Mouse (Mus musculus) embryonic facial prominence, embryonic 13.5 days (tissue): ENCODE measurements around the gene Wdr20. TPM values are rescaled to one million over a fixed set of nuclear protein-coding genes. Genes with fewer than 3 reads are reported as not detected.
"Not testable (repeated sequence)": the region's sequence is repeated elsewhere in the genome, so short reads cannot be mapped to it uniquely, and the experiment has no call there.

Experiments used
- ATAC-seq: fragments of 200-750 bp; cut with Nextera tagmentation; 2 replicates; pipeline ENCODE4 v1.8.0; 2017; ENCODE audit warnings: low read depth; ENCODE audit not compliant: insufficient number of reproducible peaks, insufficient read depth, low FRiP score, low TSS enrichment
- H3K27ac ChIP-seq: fragments of 300-500 bp; sonication (generic); 2 replicates; pipeline ENCODE4 v1.5.1; 2015; ENCODE audit warnings: moderate library complexity, mild to moderate bottlenecking, inconsistent platforms
- H3K27me3 ChIP-seq: fragments of 300-500 bp; sonication (generic); 2 replicates; pipeline ENCODE4 v1.6.1; 2015; ENCODE audit warnings: mild to moderate bottlenecking, inconsistent platforms
- H3K36me3 ChIP-seq: fragments of 300-500 bp; sonication (generic); 2 replicates; pipeline ENCODE4 v1.6.1; 2015; ENCODE audit warnings: mild to moderate bottlenecking, inconsistent platforms
- H3K4me1 ChIP-seq: fragments of 300-500 bp; sonication (generic); 2 replicates; pipeline ENCODE4 v1.6.1; 2015; ENCODE audit warnings: inconsistent platforms
- H3K4me2 ChIP-seq: fragments of 300-500 bp; sonication (generic); 2 replicates; pipeline ENCODE4 v1.6.1; 2015; ENCODE audit warnings: moderate library complexity, mild to moderate bottlenecking, inconsistent platforms
- H3K4me3 ChIP-seq: fragments of 300-500 bp; sonication (generic); 2 replicates; pipeline ENCODE4 v1.5.1; 2015; ENCODE audit warnings: mild to moderate bottlenecking, inconsistent platforms
- H3K9ac ChIP-seq: fragments of 300-500 bp; sonication (generic); 2 replicates; pipeline ENCODE4 v1.6.1; 2015; ENCODE audit warnings: mild to moderate bottlenecking, inconsistent platforms
- H3K9me3 ChIP-seq: fragments of 300-500 bp; sonication (generic); 2 replicates; pipeline ENCODE4 v1.6.1; 2016; ENCODE audit warnings: inconsistent platforms
- WGBS: fragments of 180-500 bp; shearing (Covaris S2); methylation state at CpG from one replicate; pipeline ENCODE4 v1.1.7; 2015; ENCODE audit warnings: mixed read lengths; 5-methylcytosine and 5-hydroxymethylcytosine counted together
- polyA plus RNA-seq: library from polyadenylated mRNA; unstranded; fragments of >200 nt; fragmentation: Nextera tagmentation; extraction: Ambion mirVana; gene quantifications from 2 replicates; pipeline ENCODE4 v1.2.1, GENCODE M21; 2015

Wdr20 gene
- polyA plus RNA-seq = 27.6 and 31.5 TPM in 2 replicates

DNA sequence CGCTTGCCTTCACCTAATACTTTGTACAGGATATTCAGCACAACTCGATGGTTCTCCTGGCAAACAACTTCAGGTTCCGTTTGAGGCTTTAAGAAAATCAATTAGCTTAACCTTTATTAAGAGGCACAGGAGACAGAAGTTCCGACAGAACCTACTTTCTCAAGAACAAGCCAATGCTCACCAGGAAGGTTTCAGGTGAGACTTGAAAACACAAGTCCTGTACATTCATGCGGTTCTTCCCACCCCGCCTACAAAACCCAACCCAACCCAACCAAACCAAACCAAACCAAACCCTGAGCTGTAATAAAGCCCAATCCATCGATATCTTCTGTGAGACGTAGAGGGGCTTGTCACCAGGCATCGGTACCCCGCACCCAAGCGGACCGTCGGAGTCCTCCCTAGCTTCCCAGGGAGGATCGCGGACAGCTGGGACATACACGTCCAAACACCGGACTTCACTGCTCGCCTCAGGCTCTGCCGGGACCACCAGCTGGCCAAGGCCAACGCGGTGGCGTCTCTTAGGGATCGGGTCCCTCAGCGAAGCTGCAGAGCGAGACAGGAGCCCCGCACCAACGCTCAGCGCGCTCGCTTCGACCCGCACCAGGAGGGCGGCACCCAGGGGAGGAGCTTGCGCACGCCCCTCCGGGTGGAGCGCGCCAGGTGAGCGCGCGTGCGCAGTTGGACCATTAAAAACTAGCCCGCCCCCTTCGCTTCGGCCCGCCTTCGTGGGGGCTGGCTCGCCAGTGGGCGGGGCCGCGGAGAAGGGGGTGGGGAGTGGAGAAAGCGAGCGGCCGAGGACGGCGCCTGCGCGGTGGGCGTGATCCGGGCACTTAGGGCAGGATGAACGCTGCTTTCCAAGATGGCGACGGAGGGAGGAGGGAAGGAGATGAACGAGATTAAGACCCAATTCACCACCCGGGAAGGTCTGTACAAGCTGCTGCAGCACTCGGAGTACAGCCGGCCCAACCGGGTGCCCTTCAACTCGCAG, at the start of gene Wdr20:
Wdr20 (plus strand) TSS at position 775 of the 988 bp plus-strand sequence.
- peak within 1 kb of the TSS; percentile 96 for H3K9ac ChIP-seq
- peaks cover 8% of the 10 kb centered on the region; the same call in 1 of the 2 replicates for H3K27me3 ChIP-seq
- H3K27ac ChIP-seq = peak within 1 kb of the TSS; percentile 90
- H3K4me3 ChIP-seq = peak within 1 kb of the TSS; percentile 94
- no peaks in the 10 kb centered on the region for H3K9me3 ChIP-seq
- under 1% methylated on average over 69 of the region's 69 CpGs for WGBS
- H3K4me1 ChIP-seq = peaks cover 19% of the 10 kb centered on the region
- no peaks in the 10 kb centered on the region for H3K36me3 ChIP-seq
- H3K4me2 ChIP-seq = peak within 1 kb of the TSS; percentile 89
- peak; percentile 91 for ATAC-seq

DNA sequence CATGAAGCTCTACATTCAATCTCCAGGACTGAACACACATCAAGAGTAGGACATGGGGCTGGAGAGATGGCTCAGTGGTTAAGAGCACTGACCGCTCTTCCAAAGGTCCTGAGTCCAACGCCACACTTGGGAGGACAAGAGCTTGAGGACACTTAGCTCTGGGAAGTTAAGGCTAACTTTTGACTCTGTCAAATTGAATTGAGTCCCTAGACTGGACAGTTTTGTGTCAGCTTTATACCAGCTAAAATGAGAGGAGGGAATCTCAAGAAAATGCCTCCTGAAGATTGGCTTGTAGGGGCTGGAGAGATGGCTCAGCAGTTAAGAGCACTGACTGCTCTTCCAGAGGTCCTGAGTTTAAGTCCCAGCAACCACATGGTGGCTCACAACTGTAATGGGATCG, 48.8 kb upstream of the Wdr20 start:
- H3K36me3 ChIP-seq = peaks cover 46% of the 10 kb centered on the region
- H3K9ac ChIP-seq, H3K4me3 ChIP-seq, H3K9me3 ChIP-seq, ATAC-seq, H3K27ac ChIP-seq, H3K27me3 ChIP-seq, H3K4me2 ChIP-seq, H3K4me1 ChIP-seq: not testable (repeated sequence)
- 98% methylated on average over 3 of the region's 3 CpGs for WGBS

DNA sequence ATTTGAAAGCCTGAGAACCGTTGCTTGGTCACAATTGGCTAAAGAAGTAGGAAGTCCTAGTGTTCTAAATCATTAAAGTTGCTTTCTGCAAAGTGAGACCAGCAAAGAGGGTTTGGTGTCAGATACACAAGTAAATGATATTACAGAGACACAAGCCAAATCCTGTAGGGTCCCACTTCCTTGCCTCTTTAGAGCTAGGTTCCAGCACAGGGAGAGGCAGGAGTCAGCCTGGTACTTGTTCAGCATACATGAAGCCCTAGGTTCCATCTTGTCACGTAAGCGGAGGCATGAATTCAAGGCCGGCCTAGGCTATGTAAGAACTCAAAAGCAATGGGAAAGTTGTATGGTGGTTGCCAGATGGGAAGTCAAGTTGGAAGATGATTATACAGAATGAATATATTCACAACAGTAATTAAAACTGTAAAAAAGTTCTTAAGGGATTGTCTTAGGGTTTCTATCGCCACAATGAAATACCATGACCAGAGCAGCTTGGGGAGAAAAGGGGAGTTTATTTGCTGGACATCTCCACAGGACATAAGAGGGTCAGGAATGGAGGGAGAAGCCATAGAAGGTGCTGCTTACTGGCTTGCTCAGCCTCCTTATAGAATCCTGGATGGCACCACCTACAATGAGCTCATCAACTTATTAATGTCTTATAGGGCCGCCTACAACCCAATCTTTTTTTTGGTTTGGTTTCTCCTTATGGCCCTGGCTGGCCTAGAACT, 47.7 kb upstream of the Wdr20 start:
- no peak for ATAC-seq
- peaks cover 53% of the 10 kb centered on the region for H3K36me3 ChIP-seq
- no peaks in the 10 kb centered on the region for H3K27me3 ChIP-seq
- no peaks in the 10 kb centered on the region for H3K9me3 ChIP-seq
- H3K4me1 ChIP-seq = peaks cover 15% of the 10 kb centered on the region
- no peak overlapping the region for H3K4me2 ChIP-seq
- WGBS = 89% methylated on average over 6 of the region's 6 CpGs
- no peak overlapping the region for H3K27ac ChIP-seq
- H3K4me3 ChIP-seq = no peak overlapping the region
- no peak overlapping the region for H3K9ac ChIP-seq

DNA sequence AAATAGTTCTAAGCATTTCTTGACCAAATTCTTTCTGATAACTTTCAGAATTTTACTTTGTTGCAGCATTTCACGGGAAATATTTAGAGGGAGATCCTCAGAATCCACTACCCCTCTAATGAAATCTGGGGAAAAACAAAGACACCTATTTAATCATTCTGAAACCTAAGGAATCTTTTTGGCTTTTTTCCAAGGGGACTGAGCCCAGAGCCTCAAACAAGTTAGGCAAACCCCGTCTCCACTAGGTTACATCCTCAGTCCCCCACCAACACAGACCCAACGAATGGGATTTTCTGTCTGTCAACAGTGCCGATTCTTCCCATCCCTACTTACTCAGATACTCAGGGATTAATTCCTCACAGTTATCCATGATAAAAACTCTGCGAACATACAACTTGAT, 44.4 kb upstream of the Wdr20 start:
- H3K4me2 ChIP-seq, H3K27ac ChIP-seq, H3K9me3 ChIP-seq, H3K4me3 ChIP-seq, H3K27me3 ChIP-seq, ATAC-seq, H3K9ac ChIP-seq: not testable (repeated sequence)
- Histone ChIP-seq H3K4me1 (peaks cover 13% of the 10 kb centered on the region), H3K36me3 (peaks cover 47% of the 10 kb centered on the region)
- WGBS = 73% methylated on average over 5 of the region's 5 CpGs

DNA sequence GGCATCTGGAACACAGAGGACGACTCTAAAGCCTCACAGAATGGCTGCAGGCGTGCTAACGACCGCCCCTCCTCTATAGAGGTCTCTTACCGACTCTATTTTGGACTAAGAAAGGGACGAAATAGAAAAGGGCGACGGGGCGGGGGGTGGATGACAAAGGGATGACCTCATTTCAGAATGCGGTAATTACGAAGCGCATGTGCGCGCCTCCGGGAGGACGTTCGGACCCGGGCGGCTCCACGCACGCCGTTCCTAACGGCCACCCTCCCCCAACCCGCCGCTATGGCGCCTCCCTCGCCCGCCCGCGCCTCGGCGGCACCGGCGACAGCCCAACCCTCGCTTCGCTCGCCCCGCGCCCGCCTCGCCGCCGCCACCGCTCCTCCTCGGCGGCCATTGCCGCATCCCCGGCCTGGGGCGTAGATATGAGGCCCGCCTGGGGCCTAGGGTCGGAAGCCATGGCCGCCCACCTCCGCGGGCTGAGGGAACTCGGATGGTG, 42.0 kb upstream of the Wdr20 start:
- H3K9ac ChIP-seq = peak overlapping the region; percentile 99
- under 1% methylated on average over 55 of the region's 55 CpGs for whole genome bisulfite sequencing
- peak overlapping the region; percentile 94 for H3K27ac ChIP-seq
- H3K27me3 ChIP-seq = no peaks in the 10 kb centered on the region
- H3K36me3 ChIP-seq = peaks cover 25% of the 10 kb centered on the region
- peaks cover 14% of the 10 kb centered on the region for H3K4me1 ChIP-seq
- H3K4me2 ChIP-seq = peak overlapping the region; percentile 63
- H3K4me3 ChIP-seq = peak overlapping the region; percentile 100
- no peaks in the 10 kb centered on the region for H3K9me3 ChIP-seq
- peak; percentile 28 for ATAC-seq

DNA sequence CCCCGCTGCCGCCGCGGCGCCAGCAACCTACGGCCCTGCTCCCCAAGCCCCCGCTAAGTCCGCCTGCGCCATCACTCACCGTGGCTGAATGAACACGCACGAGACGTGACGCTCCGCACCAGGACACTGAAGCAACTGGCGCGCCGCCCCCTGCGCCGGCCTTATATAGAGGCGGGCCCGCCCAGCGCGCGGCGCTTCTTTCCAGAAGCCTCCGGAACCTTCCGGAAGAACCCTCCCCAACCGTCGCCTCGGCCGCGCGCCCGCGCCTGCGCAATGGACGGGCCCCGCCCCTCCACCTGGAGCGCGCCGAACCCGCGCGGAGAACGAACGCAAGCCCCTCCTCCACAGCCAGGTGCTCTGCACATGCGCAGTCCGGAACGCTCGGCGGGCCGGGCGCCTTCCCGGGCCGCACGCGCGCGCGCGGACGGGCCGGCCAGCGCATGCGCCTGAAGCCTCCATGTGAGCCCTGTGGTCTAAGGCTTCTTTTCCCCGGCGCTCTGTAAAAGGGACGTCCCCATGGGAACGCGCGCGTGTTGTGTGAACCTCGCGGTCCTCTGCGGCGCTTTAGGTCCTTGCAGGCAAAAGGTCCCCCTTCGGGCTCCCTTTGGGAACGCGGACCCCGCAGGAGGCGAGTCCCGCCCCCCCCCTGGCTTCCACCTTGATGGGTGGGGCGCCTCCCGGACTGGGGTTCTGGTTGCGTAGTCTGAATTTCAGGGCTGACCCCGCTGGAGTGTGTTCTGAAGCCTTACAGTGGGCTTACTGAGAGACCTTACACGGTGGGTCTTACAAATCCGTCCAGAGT, 41.4 kb upstream of the Wdr20 start:
- Histone ChIP-seq H3K4me1 (peaks cover 18% of the 10 kb centered on the region), H3K4me2 (peak overlapping the region; percentile 63), H3K27ac (peak overlapping the region; percentile 94), H3K9me3 (no peaks in the 10 kb centered on the region), H3K4me3 (peak overlapping the region; percentile 100), H3K9ac (peak overlapping the region; percentile 99), H3K36me3 (peaks cover 23% of the 10 kb centered on the region), H3K27me3 (no peaks in the 10 kb centered on the region)
- ATAC-seq = peak; percentile 96
- WGBS = under 1% methylated on average over 89 of the region's 89 CpGs

DNA sequence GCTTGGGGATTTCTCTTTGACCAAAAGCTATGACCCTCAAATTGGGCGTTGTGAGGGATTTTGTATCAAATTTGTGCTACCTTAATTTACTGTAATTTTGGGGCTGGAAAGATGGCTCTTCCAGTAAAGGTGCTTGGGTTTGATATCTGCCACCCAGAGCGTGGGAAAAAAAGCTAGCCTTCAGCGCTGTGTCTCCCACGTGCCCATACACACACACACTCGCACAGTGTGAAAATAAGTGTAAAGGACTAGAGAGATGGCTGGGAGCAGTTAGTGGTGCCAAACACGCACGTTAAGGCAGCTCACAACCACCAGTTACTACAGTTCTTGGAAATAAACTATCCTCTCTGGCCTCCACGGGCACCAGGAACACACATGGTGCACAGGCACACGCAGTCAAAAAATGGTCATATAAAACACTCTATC, 40.8 kb upstream of the Wdr20 start:
- Histone ChIP-seq H3K9me3 (no peaks in the 10 kb centered on the region), H3K4me2 (peak overlapping the region; percentile 63), H3K27me3 (no peaks in the 10 kb centered on the region), H3K4me1 (peaks cover 18% of the 10 kb centered on the region), H3K36me3 (peaks cover 18% of the 10 kb centered on the region), H3K27ac (peak overlapping the region; percentile 77; the same call in 1 of the 2 replicates), H3K4me3 (peak overlapping the region; percentile 100), H3K9ac (peak overlapping the region; percentile 79)
- 48% methylated on average over 9 of the region's 9 CpGs for WGBS
- no peak for ATAC-seq

DNA sequence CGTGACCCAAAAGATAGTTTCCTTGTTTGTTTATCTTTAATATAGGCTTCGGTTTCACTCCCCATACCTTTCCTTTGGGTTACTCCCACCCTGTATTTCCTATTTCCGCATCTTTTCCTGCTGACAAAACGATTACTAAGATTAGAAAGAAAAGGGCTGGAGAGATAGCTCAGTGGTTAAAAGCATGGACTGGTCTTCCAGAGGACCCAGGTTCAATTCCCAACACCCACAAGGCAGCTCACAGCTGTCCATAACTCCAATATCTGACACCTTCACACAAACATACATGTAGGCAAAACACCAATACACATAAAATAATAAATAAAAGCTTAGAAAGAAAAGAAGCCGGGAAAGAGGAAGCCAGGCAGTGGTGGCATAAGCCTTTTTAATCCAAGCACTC, 40.3 kb upstream of the Wdr20 start:
- H3K36me3 ChIP-seq = peaks cover 18% of the 10 kb centered on the region
- H3K9me3 ChIP-seq = no peaks in the 10 kb centered on the region
- 68% methylated on average over 5 of the region's 5 CpGs for WGBS
- no peak overlapping the region for H3K4me3 ChIP-seq
- peaks cover 18% of the 10 kb centered on the region for H3K4me1 ChIP-seq
- H3K27ac ChIP-seq = no peak overlapping the region
- no peaks in the 10 kb centered on the region for H3K27me3 ChIP-seq
- H3K9ac ChIP-seq = no peak overlapping the region
- no peak for ATAC-seq
- no peak overlapping the region for H3K4me2 ChIP-seq

DNA sequence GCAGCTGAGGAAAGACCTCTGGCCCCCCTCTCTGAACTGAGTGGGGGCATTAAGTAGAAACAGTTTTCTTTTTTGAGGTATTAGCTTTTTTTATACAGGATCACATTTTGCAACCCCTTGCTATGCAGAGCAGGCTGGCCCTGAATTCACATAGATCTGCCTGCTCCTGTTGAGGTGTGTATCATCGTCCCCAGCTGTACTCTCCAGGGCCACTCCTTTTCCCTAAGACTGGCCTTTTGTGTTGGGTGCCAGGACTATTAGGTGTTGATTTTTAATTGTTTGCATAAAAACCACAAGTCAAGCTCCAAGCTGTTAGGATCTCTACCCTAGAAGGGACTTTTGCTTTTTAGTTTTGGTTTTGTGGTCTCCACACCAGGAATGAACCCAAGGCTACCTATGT, 39.7 kb upstream of the Wdr20 start:
- H3K9ac ChIP-seq = 0 out of 2 replicates have a peak overlapping the region, but pooled peaks have one; percentile 11
- ATAC-seq = no peak
- no peaks in the 10 kb centered on the region for H3K9me3 ChIP-seq
- WGBS = 89% methylated on average over 1 of the region's 1 CpGs
- H3K36me3 ChIP-seq = peaks cover 14% of the 10 kb centered on the region
- H3K27me3 ChIP-seq = no peaks in the 10 kb centered on the region
- H3K27ac ChIP-seq = no peak overlapping the region
- H3K4me1 ChIP-seq = peaks cover 23% of the 10 kb centered on the region
- no peak overlapping the region for H3K4me2 ChIP-seq
- no peak overlapping the region for H3K4me3 ChIP-seq

DNA sequence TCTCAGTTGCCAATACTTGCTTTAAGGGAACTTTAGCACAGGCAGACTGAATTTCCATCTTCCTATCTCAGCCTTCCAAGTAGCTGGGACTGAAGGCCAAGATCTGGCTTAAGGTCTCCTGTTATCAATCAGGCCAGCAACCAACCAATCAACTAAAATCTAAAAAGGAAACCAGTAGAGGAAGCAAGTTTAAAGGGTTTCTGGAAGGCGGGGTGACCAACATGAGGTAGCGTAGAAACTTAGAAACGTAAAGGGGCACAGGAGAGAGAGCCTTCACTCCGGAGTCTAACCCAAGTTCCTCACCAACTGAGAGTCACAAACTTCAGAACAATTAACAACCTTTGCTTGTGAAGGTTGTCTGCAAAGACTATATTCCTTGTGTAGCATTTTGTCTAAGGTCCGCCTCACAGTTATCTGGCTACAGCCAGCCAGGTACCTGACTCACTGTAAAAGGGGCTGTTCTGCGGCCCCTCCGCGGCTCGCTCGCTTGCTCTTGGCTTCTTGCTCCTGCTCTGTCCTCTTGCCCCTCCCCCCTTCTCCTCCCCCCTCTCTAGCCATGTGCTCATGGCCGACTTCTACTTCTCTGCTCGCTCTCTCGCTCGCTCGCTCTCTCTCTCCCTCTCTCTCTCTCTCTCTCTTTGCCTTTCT, 39.1 kb upstream of the Wdr20 start:
- Histone ChIP-seq H3K9ac (0 out of 2 replicates have a peak overlapping the region, but pooled peaks have one; percentile 32), H3K27ac (no peak overlapping the region)

More for the DNA sequence above, 39.1 kb upstream of the Wdr20 start:
- Histone ChIP-seq H3K4me1 (peaks cover 27% of the 10 kb centered on the region), H3K9me3 (no peaks in the 10 kb centered on the region), H3K4me3 (no peak overlapping the region), H3K36me3 (peaks cover 10% of the 10 kb centered on the region), H3K4me2 (no peak overlapping the region; the same call in 1 of the 2 replicates), H3K27me3 (no peaks in the 10 kb centered on the region)
- 42% methylated on average over 15 of the region's 15 CpGs for WGBS
- ATAC-seq = no peak
